Mouse (Mus musculus) hematopoietic stem cell, adult 5-6 weeks (primary cell): ENCODE data around the gene Heatr5b. TPM values are rescaled to one million over a fixed set of nuclear protein-coding genes. Genes with fewer than 3 reads are reported as not detected.
"Not testable (repeated sequence)": the region's sequence is repeated elsewhere in the genome, so short reads cannot be mapped to it uniquely, and the experiment has no call there.

Experiments
- ATAC-seq, 2 experiments: fragments of 125-278 bp in 1 of 2; replicated peaks in 1 of 2; 2 replicates each; pipeline ENCODE4 v1.8.0; 2016 to 2017; ENCODE audit warnings: inconsistent platforms in 2 of 2, mild to moderate bottlenecking in 2 of 2, moderate number of reproducible peaks in 2 of 2, low read depth in 1 of 2, moderate TSS enrichment in 1 of 2; ENCODE audit not compliant: low FRiP score in 2 of 2, poor library complexity in 2 of 2, severe bottlenecking in 2 of 2, insufficient read depth in 1 of 2, low TSS enrichment in 1 of 2
- total RNA-seq: library from RNA; stranded (forward); fragments of 172-1452, 232-1000 nt; gene quantifications from 2 replicates; pipeline ENCODE4 v1.2.3, GENCODE M21; 2017

The Heatr5b gene
- 22.5 and 28.1 TPM in 2 replicates for total RNA-seq

DNA sequence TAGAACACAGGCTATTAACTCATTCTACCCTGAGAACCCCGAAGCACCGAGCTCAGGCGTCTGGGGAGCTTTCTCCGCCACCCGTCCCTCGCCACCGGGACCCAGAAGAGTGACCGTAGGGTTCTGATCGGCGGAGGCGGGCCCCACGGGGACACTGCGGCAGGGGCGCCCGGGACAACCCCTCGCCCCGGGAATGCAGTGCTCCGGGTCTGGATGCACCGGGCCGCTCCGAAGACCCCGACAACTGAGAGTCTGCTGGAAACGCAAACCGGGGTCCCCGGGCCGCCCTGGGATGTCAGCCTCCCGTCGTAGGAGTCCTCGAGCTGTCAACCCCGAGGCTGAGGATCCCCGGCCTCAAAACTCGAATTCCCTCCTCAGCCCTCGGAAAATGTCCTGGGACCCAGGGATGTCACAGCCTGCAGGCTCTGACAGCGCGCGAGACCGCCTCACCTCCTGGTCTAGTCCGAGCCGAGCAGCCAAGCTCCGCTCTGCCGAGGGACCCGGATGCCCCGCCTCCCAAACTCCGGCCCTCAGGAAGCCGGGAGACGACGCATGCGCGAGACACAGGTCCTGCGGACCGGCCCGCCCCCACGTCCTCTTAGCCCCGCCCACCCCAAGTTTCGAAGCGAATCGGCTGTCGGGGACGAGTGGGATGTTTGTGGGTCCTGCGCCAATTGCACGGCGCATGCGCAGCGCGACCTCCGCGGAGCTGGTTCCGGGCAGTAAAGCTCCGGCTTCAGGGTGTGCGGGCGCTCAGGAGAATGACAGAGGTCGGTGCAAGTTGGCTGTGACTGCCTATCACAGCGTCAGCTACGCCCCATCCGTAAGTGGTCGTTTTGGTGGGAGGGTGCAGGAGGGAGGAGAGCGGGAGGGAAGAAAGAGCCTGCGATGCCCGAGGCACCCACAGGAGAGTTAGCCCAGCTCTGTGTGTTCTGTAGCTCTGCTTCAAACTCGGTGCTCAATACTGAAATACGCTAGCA lies at the start of gene Heatr5b, which contains the start of gene Gpatch11:
Gene Heatr5b (minus strand): TSS at position 509 of the 980 bp plus-strand sequence.
Gene Gpatch11 (plus strand): TSS at position 712 of the 980 bp plus-strand sequence.
- peak; percentile 93 to 94 for ATAC-seq

DNA sequence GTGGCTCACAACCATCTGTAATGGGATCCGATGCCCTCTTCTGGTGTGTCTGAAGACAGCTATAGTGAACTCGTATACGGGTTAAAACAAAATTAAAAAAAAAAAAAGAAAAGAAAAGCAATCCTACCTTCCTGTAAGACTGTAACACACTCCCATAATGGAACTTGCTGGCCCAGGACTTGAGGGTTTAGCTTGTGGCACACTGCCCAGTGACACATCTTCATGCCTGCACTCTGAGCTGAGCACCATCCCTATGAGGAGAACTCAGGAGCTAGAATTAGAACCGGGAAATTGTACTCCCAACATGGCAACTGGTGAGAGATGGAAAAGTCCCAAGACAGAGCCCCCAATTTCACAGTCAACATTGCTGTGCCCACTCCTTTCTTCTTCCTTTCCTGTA lies 48.1 kb upstream of the Heatr5b start:
- ATAC-seq = no peak

DNA sequence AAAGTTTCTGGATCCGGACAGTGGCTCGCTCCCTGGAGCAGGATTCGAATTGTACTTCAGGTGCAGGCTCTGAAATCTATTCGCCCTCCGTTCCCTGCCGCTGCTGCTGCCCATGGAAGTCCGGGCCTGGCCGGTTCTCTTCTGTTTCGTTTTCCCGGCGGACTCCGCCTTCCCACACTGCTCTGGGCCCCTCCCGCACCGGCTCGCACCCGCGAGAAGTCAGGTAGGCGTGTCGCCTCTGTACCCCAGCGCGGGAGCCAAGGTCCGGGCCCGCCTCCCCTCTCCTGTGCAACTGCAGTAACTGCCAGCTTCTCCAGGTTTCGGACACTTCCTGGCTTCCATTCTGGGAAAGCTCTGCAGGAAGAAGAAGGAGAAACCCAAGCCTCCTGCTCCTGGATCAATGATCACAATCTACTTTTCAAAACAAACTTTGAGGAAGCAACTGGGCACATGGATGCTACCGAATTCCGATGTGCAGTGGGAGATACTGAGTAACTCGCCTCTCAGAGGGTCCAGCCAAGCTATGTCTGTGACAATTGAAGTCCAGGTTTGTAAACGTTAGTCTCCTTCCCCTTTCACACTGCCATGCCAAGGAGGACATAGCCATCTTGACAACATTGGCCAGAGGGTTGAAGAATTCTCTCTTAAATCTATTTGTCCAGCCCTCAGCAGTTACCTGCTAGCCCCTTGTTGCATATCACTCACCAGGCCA lies 47.4 kb upstream of the Heatr5b start, which contains the start of gene Eif2ak2:
Gene Eif2ak2 (minus strand): TSS at position 173 of the 712 bp plus-strand sequence.
- ATAC-seq = peak; percentile 92 to 98

DNA sequence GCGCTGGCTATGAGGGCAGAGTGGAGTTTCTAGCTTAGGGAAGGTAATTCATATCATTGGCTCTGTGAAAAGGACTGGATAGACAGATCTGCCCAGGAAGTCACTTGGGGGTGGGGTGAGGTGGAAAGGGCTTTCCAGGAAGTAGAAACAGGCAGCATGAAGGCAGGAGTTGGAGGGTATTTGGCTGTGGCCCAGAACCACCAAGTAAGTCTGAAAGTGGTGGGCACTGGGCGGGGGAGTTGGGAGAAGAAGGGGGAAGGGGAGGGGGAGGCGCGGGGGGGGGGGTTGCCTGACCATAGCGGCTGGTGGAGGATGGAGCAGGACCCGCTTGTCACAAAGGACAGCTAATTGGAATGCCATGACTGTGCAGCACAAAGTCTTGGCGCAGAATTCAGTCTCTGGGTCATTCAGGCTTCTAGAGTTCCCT lies 46.7 kb upstream of the Heatr5b start:
- ATAC-seq = peak; percentile 28 to 51; a peak in 1 of 4 replicates

DNA sequence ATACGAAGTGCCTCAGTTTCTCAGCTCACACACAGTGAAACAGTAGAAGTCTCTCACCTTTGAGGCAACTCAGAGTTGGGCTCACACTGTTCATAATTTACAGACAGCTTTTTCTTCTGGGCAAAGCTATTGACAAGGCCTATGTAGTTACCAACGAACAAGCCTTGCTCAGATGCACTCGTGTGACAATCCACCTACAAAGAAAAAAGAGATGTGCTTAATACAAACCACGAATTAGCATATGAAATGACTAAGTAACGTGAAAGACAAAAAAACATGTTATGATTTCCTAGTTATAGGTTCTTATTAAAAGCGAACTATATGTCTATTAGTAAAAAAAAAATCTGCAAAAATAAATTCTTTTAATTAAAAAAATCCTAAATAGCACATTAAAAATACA lies 38.7 kb upstream of the Heatr5b start:
- ATAC-seq = no peak

DNA sequence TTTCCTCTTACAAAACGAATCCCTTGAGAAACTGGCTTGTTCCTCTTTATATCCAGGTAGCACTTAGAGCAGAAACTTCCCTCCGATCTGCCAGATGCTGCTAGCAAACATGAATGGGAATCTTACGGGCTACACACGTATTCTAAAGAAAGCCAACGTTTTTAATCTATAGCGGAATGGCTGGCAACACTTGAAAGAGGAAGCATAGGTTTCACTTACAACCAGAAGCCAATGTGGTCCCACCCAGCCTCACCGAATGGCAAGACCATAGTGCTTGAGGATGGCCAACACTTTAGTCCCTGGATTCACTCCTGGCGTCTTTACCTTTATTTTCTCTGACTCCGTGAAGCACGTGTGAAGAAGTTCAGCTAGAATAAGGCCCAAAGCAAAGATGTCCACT lies 21.1 kb upstream of the Heatr5b start:
- ATAC-seq = no peak

DNA sequence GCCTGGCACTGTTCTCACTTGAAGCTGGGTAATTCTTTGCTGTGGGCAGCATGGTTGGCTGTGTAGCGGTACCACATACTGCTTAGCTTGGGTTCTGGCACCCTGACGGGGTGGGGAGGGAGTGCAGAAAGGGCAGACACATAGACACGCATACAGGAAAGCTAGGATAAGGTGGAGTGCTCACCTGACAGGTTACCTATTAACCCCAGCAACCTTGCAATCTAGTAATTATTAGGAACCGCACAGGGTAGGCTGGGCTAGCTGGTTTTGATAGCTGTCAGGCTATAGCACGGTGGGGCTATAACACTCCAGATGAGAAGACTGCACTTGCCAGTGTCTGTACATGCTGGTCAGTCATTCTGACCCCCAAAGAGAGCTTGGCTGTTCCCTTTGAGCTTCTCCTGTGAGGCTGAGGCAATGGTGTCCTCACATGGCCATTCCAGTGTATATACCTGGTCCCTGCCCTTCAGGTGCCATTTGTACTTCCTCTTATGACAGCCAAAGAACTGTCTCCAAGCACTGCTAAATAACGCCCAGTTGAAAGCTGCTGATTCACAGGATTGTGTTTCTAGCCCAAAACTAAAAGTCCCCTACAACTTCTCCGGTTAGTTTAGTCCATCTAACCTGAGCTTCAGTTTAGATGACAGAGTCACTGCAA lies 7.2 kb upstream of the Heatr5b start:
- ATAC-seq = no peak

DNA sequence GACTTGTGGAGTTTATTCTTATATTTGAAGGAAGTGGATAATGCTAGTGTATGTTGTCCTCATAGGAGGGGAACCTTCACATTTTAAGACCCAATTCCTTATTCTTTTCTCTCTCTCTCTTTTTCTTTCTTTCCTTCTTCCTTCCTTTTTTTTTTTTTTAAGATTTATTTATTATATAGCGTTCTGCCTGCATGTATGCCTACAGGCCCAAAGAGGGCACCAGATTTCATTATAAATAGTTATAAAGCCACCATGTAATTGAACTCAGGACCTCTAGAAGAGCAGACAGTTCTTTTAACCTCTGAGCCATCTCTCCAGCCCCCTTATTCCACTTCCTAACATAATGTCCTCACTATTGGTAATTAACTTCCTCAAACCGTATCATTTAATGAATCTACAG lies 892 bp upstream of the Heatr5b start:
- ATAC-seq = no peak

DNA sequence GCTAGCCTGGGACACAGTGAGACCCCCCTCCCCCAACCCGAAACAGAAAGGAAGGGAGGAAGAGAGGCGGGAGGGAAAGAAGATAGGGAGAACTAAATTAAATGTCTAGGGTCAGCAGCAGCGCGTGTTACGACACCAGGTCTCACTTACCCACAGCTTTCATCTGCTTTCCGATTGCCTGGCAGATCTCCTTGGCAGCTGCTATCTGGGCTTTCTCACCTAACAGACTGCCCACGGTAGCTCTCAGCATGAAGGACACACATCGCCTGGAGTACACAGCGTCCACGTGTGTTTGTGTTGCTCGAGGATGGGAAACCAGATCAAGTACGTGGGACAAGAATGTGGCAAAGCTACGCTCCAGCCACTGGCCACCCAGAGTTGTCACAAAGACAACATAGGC lies 10.8 kb downstream of the Heatr5b start:
- ATAC-seq = no peak

DNA sequence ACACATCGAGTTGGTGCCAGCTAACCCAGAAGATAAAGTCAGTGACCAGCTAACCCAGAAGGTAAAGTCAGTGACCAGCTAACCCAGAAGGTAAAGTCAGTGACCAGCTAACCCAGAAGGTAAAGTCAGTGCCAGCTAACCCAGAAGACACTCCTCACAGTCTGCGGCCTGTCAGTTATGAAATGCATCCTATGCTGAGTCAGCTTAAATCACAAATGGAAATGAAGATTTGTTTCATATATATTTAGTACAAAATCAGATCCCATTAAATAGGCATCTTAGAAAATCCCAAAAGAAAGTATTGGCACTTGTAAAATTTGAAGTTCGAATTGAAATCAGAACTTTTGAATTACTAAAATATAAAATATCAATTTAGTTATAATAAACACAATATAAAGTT lies 25.6 kb downstream of the Heatr5b start:
- ATAC-seq = no peak

DNA sequence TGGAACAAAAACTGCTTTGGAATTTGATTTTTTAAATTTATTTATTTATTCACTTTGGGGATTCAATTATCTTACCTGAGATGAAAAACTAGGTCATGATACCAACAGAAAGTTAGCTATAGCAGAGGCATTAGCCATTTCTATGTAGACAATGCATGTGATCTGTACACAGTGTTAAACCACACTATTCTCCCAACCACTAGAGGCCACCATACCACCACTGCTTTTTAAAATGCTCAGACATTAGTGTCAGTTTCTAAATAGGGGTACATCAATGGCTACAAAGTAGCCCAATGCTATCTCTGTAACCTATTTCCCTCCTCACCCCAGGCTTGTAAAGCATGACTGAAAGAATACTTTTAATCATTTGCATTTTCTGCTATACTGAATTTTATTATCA lies 26.1 kb downstream of the Heatr5b start:
- peak in 1 of 2 experiments; percentile 32; a peak in 1 of 4 replicates for ATAC-seq

DNA sequence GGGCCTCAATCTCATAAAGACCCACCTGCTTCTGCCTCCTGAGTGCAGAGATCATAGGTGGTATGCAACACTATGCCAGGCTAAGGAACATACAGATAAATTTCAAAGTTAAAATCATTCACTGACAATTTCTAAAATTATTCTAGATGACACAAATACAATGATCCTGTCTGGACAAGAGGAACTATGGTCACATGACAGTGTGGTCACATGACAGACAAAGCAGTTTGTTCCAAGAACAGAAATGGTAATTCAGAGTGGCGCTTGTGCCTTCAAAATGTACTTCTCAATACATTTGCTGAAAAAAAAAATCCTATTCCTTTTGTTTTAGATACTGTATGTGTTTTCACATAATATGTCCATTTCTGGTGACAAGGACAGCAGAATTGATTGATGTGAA lies 37.9 kb downstream of the Heatr5b start:
- no peak for ATAC-seq

DNA sequence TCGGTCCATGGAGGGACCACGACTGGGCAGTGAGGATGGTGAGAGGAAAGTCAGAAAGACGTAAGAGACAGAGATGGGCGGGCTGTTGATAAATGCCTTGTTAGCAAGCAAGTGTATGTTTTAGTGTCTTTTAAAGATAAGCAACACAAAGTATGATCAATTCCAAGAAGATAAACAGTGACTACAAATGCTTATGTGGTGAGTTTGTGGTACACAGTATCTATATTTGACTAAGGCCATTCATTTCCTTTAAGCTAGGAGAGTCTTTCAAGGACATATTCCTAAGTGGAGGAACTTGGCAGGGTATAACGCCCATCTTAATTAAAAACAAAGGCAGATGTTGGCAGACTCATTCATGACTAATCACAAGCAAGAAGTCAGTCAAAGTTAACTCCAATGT lies 40.8 kb downstream of the Heatr5b start:
- ATAC-seq = no peak

DNA sequence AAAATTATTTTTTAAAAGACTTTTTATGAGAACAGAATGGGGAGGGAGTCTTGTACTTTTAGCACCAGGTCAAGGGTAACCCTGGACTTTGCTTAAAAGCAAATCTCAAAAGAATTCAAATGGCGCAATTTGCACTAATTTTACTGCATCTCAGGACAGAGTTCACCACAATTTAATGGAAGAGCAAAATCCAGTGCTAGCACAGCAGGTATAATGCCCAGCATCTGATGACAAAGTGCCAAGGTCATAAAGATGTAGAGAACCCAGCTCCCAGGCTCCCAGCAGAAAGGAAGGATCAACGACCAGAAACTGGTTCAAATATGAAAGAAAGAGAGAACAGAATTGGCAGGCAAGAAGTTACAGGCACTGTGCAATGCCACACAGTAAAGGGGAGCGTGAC lies 43.0 kb downstream of the Heatr5b start:
- no peak for ATAC-seq

DNA sequence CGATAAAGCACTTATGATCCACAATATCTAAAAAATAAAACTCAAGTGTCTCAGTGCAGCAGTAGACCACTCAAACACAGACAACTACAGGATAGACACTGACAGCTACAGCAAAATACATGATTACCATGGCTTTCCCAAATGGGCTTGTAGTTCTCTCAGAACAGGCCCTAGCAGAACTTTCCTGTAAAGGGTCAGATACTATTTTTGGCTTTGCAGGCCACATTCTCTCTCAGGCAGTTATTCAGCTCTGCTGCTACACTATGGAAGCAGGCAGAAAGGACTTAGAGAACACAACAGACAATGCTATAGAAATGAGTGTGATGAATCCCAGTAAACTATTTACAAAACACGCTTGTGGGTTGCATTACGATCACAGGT lies 43.5 kb downstream of the Heatr5b start:
- no peak for ATAC-seq

DNA sequence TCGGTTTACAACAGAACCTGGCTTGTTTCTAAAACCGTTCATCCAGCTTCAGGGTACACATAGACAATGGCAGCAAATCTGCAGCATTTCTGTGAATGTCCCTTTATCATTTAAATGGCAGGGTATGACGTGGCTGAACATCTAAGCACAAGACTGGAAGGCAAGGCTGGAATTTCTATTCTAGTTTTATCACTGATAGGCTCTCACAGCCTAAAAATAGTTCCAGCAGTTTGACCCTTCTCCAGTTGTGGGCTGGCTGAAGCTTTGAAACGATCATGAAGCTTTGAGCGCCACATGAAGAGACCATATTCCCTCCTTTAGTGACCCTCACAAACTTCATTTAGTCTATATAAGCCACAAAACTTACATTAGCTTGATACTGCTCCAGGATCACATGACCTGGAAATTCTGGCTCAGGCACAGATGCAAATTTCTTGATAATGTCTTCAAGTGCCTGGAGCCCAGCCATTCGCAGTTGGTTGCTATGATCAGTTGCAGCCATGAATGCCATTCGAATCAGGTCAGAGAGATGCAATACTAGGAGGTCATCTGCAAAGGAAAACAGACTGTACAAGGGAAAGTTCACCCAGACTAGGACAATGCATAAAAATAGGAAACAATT lies 44.0 kb downstream of the Heatr5b start:
- no peak for ATAC-seq

DNA sequence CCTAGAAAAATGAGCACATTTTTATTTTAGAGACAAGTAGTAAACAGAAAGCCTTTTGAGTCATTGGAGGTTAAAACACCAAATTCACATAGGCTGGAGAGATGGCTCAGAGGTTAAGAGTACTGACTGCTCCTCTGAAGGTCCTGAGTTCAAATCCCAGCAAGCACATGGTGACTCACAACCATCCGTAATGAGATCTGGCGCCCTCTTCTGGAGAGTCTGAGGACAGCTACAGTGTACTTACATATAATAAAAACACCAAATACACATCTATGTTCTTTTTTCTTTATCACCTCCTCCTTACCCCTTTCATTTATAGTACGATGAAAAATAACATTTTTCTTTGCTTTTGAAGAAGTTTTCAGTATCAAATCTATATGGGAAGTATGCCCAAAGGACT lies 46.9 kb downstream of the Heatr5b start:
- ATAC-seq = not testable (repeated sequence)
